Mouse (Mus musculus) limb, embryonic 15.5 days (tissue): ENCODE measurements around the gene Rras2. TPM values are rescaled to one million over a fixed set of nuclear protein-coding genes. Genes with fewer than 3 reads are reported as not detected.
A peak's percentile ranks its signal among the peaks of the same experiment; 100 is the strongest.

Source experiments
- ATAC-seq: fragments of 200-750 bp; cut with Nextera tagmentation; 2 replicates; pipeline ENCODE4 v1.8.0; 2017; ENCODE audit warnings: low read depth, moderate TSS enrichment; ENCODE audit not compliant: insufficient number of reproducible peaks, low FRiP score, low TSS enrichment
- H3K27ac ChIP-seq: fragments of 300-500 bp; sonication (generic); 2 replicates; pipeline ENCODE4 v1.5.1; 2015; ENCODE audit warnings: moderate library complexity, mild to moderate bottlenecking, inconsistent platforms
- H3K27me3 ChIP-seq: fragments of 300-500 bp; sonication (generic); 2 replicates; pipeline ENCODE4 v1.6.1; 2015; ENCODE audit warnings: inconsistent platforms
- H3K36me3 ChIP-seq: fragments of 300-500 bp; sonication (generic); 2 replicates; pipeline ENCODE4 v1.6.1; 2015; ENCODE audit warnings: inconsistent platforms
- H3K4me1 ChIP-seq: fragments of 300-500 bp; sonication (generic); 2 replicates; pipeline ENCODE4 v1.6.1; 2015; ENCODE audit warnings: inconsistent platforms
- H3K4me2 ChIP-seq: fragments of 300-500 bp; sonication (generic); 2 replicates; pipeline ENCODE4 v1.6.1; 2015; ENCODE audit warnings: mild to moderate bottlenecking, inconsistent platforms
- H3K4me3 ChIP-seq: fragments of 300-500 bp; sonication (generic); 2 replicates; pipeline ENCODE4 v1.5.1; 2015; ENCODE audit warnings: mild to moderate bottlenecking, inconsistent platforms
- H3K9ac ChIP-seq: fragments of 300-500 bp; sonication (generic); 2 replicates; pipeline ENCODE4 v1.6.1; 2015; ENCODE audit warnings: inconsistent platforms
- H3K9me3 ChIP-seq: fragments of 300-500 bp; sonication (generic); 2 replicates; pipeline ENCODE4 v1.6.1; 2016; ENCODE audit warnings: inconsistent platforms
- WGBS: fragments of 180-500 bp; shearing (Covaris S2); methylation state at CpG from one replicate; pipeline ENCODE4 v1.1.7; 2015; 5-methylcytosine and 5-hydroxymethylcytosine counted together
- polyA plus RNA-seq: library from polyadenylated mRNA; unstranded; fragments of >200 nt; fragmentation: Nextera tagmentation; extraction: Ambion mirVana; gene quantifications from 2 replicates; pipeline ENCODE4 v1.2.1, GENCODE M21; 2015

Gene Rras2
- polyA plus RNA-seq, 1 experiment from 2014 or later: 18.1 TPM

- Histone ChIP-seq H3K4me3 (no peak overlapping the region), H3K27ac (no peak overlapping the region), H3K4me1 (no peaks in the 10 kb centered on the region), H3K9me3 (no peaks in the 10 kb centered on the region), H3K27me3 (no peaks in the 10 kb centered on the region), H3K9ac (no peak overlapping the region), H3K36me3 (no peaks in the 10 kb centered on the region), H3K4me2 (no peak overlapping the region)
- 81% methylated on average over 7 of the region's 7 CpGs for WGBS
- no peak for ATAC-seq
Observed at GRCm38 (mm10) chr7:114140026-114140425, 22.4 kb upstream of the Rras2 start.

- no peak overlapping the region for H3K4me3 ChIP-seq
- H3K27me3 ChIP-seq: no peaks in the 10 kb centered on the region
- no peak overlapping the region for H3K27ac ChIP-seq
- no peak overlapping the region for H3K9ac ChIP-seq
- ATAC-seq: no peak
- H3K4me2 ChIP-seq: no peak overlapping the region
- WGBS: 91% methylated on average over 3 of the region's 3 CpGs
- H3K4me1 ChIP-seq: no peaks in the 10 kb centered on the region
- no peaks in the 10 kb centered on the region for H3K36me3 ChIP-seq
- H3K9me3 ChIP-seq: no peaks in the 10 kb centered on the region
Observed at GRCm38 (mm10) chr7:114139400-114139799, 21.8 kb upstream of the Rras2 start.

GRCm38 (mm10) chr7:114138261-114138660 is 20.7 kb upstream of the Rras2 start:
- H3K9me3 ChIP-seq: no peaks in the 10 kb centered on the region
- no peak overlapping the region for H3K4me3 ChIP-seq
- H3K9ac ChIP-seq: no peak overlapping the region
- WGBS: 92% methylated on average over 2 of the region's 2 CpGs
- no peak overlapping the region for H3K4me2 ChIP-seq
- ATAC-seq: no peak
- H3K4me1 ChIP-seq: no peaks in the 10 kb centered on the region
- no peaks in the 10 kb centered on the region for H3K36me3 ChIP-seq
- no peak overlapping the region for H3K27ac ChIP-seq
- H3K27me3 ChIP-seq: no peaks in the 10 kb centered on the region

- H3K4me3 ChIP-seq: no peak overlapping the region
- ATAC-seq: no peak
- H3K9ac ChIP-seq: no peak overlapping the region
Observed at GRCm38 (mm10) chr7:114135166-114135565, 17.6 kb upstream of the Rras2 start.

DNA sequence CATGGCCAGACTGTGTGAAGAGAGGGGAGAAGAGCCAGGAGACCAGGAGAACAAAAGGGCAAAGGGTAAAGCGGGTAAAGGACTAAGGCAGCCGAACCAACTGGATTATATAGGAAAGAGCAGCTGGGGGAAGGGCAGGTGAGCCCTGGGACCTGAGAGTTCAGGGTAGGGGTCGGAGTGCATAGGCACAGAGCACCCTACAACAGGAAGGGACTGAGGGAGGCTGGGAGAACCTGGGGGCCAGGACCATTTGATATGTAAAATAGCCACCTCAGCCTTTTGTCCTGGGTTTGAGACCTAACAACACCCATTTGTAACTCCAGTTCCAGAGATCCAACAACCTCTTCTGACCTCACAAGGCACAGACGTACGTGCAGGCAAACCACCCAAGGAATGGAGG is 16.4 kb upstream of the Rras2 start:
- no peak overlapping the region for H3K4me2 ChIP-seq
- no peaks in the 10 kb centered on the region for H3K27me3 ChIP-seq
- 26% methylated on average over 5 of the region's 5 CpGs for WGBS
- ATAC-seq: no peak
- no peak overlapping the region for H3K9ac ChIP-seq
- H3K9me3 ChIP-seq: no peaks in the 10 kb centered on the region
- no peaks in the 10 kb centered on the region for H3K4me1 ChIP-seq
- H3K4me3 ChIP-seq: no peak overlapping the region
- H3K36me3 ChIP-seq: no peaks in the 10 kb centered on the region
- H3K27ac ChIP-seq: no peak overlapping the region

More at GRCm38 (mm10) chr7:114135166-114135565, 17.6 kb upstream of the Rras2 start:
- no peaks in the 10 kb centered on the region for H3K4me1 ChIP-seq
- no peaks in the 10 kb centered on the region for H3K36me3 ChIP-seq
- H3K9me3 ChIP-seq: no peaks in the 10 kb centered on the region
- no peak overlapping the region for H3K27ac ChIP-seq
- 32% methylated on average over 6 of the region's 6 CpGs for WGBS
- H3K27me3 ChIP-seq: no peaks in the 10 kb centered on the region
- H3K4me2 ChIP-seq: no peak overlapping the region

DNA sequence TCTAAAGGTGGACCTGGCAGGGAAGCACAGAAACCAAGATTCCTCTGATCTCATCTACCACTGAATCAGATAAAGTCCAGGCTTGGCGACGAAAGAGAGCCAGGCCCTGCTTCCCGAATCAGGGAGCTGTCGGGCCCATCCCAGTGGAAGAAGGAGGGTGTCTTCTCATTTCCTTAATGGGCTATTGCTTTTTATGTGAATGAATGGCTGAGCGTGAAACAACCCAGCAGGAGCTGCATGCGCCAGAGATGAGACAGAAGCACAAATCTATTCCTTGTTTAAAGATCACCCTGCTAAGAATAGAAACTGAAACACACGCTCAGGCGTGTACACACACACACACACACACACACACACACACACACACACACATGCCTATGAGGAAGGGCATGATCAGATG is 14.7 kb upstream of the Rras2 start:
- Histone ChIP-seq H3K9ac (no peak overlapping the region), H3K4me1 (no peaks in the 10 kb centered on the region), H3K27me3 (no peaks in the 10 kb centered on the region), H3K36me3 (no peaks in the 10 kb centered on the region), H3K4me3 (no peak overlapping the region), H3K4me2 (no peak overlapping the region), H3K27ac (no peak overlapping the region), H3K9me3 (no peaks in the 10 kb centered on the region)
- 48% methylated on average over 8 of the region's 8 CpGs for WGBS
- ATAC-seq: no peak

DNA sequence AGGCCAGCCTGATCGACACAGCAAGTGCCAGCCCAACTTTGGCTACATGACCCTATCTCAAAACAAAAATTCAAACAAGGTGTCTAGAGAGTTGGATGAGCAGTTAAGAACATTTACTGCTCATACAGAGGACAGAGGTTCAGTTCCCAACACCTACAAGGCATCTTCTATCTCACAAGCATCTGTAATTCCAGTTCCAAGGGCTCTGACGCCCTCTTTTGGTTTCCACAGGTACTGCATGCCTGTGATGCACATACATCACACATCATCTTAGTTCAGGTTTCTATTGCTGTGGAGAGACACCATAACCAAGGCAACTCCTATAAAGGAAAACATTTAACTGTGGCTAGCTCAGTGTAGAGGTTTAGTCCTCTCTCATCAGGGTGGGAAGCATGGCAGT is 11.7 kb upstream of the Rras2 start:
- ATAC-seq: no peak
- WGBS: 58% methylated on average over 2 of the region's 2 CpGs

DNA sequence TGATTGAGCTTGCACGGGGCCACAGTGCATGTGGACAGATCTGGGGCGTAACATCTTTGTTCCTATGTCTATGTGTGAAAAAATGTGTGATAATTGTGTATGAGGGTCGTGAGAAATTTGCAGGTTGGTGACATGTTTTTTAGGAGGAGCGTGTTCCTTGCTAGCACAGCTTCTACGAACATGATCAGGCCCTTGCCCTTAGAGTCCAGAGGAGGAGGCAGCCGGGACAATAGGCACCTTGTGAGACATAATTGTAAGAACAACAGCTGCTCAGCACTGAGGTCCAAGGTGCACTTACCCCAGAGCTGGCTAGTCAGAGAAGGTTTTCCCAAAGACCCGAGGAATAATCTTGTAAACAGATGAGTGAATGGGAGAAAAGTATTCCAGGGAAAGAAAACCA is 599 bp upstream of the Rras2 start:
- 36% methylated on average over 7 of the region's 7 CpGs for WGBS
- no peak for ATAC-seq
- no peak overlapping the region for H3K9ac ChIP-seq

More for the DNA sequence above, 11.7 kb upstream of the Rras2 start:
- H3K9ac ChIP-seq: no peak overlapping the region
- H3K4me1 ChIP-seq: no peaks in the 10 kb centered on the region
- H3K36me3 ChIP-seq: no peaks in the 10 kb centered on the region
- no peaks in the 10 kb centered on the region for H3K9me3 ChIP-seq
- no peak overlapping the region for H3K4me3 ChIP-seq
- no peak overlapping the region for H3K27ac ChIP-seq
- no peaks in the 10 kb centered on the region for H3K27me3 ChIP-seq
- no peak overlapping the region for H3K4me2 ChIP-seq

DNA sequence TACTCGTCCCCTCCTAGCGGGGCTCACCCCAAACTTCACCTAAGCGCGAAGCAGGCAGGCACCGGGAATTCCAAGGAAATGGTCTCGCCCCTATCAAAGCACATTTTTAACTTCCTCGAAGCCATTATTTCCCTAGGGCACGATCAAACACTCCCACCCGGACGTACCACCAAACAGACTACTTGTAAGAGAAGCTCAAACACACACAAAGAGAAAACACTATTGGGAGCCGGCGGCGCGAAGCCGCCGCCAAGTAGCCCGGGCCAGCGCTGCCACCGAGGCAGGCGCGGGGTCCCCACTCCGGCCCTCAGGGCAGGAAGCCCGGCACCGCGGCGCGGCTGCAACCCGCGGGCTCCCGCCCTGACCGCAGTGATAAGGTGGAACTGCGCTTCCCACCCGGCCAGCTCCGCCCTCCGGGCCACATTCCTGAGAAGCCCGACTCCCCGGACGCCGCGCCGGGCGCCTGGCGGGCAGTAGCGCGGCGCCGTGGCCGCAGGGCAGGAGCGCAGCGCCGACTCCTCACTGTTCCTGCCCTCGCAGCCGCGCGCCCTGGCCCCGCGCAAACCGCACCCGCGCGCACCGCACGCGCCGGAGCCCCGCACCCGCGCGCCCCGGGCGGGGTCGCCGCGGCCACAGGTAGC is 750 bp downstream of the Rras2 start:
- peak overlapping the region; percentile 88 for H3K27ac ChIP-seq
- under 1% methylated on average over 72 of the region's 74 CpGs for WGBS
- peak overlapping the region; percentile 88 for H3K4me3 ChIP-seq

More for the DNA sequence above, 599 bp upstream of the Rras2 start:
- peak overlapping the region; percentile 88; the same call in 1 of the 2 replicates for H3K4me3 ChIP-seq
- H3K27me3 ChIP-seq: peaks cover 3% of the 10 kb centered on the region
- peaks cover 4% of the 10 kb centered on the region for H3K4me1 ChIP-seq
- H3K36me3 ChIP-seq: no peaks in the 10 kb centered on the region
- peak overlapping the region; percentile 90 for H3K4me2 ChIP-seq
- H3K9me3 ChIP-seq: no peaks in the 10 kb centered on the region
- no peak overlapping the region for H3K27ac ChIP-seq

DNA sequence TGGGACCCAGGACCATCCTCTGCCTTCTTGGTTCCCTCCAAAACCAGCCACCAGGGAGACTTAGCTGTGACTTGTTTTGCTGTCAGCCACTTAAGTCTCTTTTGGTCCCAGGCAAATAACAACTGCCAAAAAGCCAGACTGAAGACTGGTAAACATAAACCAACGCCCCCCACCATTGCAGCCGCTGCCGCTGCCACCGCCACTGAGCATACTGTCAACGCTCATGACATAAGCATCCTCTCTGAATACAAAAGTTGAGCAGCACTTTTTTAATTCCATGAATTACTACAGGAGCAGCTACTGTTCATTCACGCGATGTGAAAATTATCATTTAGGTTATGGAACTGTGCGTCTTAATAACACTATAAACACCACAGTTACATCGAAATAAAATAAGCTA is 1.6 kb downstream of the Rras2 start:
- peak overlapping the region; percentile 88; the same call in 1 of the 2 replicates for H3K4me3 ChIP-seq
- 21% methylated on average over 9 of the region's 9 CpGs for WGBS
- H3K4me2 ChIP-seq: peak overlapping the region; percentile 90
- H3K27ac ChIP-seq: no peak overlapping the region
- peaks cover 4% of the 10 kb centered on the region for H3K4me1 ChIP-seq
- no peak for ATAC-seq
- H3K9me3 ChIP-seq: no peaks in the 10 kb centered on the region
- H3K9ac ChIP-seq: no peak overlapping the region
- no peaks in the 10 kb centered on the region for H3K36me3 ChIP-seq
- peaks cover 3% of the 10 kb centered on the region for H3K27me3 ChIP-seq

More for the DNA sequence above, 750 bp downstream of the Rras2 start:
- H3K9ac ChIP-seq: peak overlapping the region; percentile 81
- peaks cover 3% of the 10 kb centered on the region for H3K27me3 ChIP-seq
- peaks cover 4% of the 10 kb centered on the region for H3K4me1 ChIP-seq
- no peaks in the 10 kb centered on the region for H3K9me3 ChIP-seq
- ATAC-seq: peak; percentile 49; the same call in 1 of the 2 replicates
- H3K4me2 ChIP-seq: peak overlapping the region; percentile 90
- H3K36me3 ChIP-seq: no peaks in the 10 kb centered on the region

DNA sequence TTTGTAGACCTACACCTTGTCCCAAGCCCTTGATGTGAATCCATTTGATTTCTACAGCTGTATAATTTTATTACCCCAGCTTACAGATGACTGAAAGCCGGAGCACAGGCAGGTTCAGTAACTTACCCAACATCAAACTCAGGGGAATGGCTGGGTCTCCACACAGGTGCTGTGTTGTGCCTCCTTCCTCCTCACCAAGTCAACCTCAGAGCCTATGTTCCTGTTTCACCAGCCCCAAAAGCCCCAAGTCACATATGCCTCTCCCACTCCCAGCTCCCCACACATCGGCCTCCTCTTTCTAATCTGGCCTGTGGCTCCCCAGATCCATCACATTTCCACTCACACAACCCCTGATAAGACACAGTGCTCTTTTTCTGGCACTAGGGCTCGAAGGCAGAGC is 2.6 kb downstream of the Rras2 start:
- Histone ChIP-seq H3K27ac (no peak overlapping the region), H3K27me3 (peaks cover 3% of the 10 kb centered on the region), H3K9me3 (no peaks in the 10 kb centered on the region), H3K4me1 (peaks cover 4% of the 10 kb centered on the region), H3K4me2 (no peak overlapping the region), H3K4me3 (no peak overlapping the region), H3K36me3 (no peaks in the 10 kb centered on the region), H3K9ac (no peak overlapping the region)
- WGBS: 76% methylated on average over 3 of the region's 3 CpGs
- no peak for ATAC-seq

DNA sequence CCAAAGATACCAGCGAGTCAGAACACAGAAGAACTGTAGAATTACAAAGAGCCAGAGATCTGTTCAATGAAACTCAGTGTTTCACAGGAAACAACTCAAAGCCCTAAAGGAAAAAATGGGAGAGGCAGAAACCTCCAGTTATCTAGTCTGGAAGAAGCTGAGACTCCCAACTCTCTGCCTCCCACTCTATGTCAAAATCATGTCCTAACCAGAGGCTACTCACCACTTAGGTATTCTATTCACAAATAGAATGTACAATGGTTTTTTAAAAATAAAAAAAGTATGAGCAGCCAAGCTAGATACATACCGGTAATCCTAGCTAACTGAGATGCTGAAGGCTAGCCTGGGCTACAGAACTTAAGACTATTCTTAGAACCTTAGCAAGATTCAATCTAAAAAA is 3.3 kb downstream of the Rras2 start:
- H3K27me3 ChIP-seq: peaks cover 3% of the 10 kb centered on the region
- H3K9me3 ChIP-seq: no peaks in the 10 kb centered on the region
- no peak overlapping the region for H3K4me3 ChIP-seq
- no peak overlapping the region for H3K9ac ChIP-seq
- H3K4me1 ChIP-seq: peaks cover 4% of the 10 kb centered on the region
- H3K4me2 ChIP-seq: no peak overlapping the region
- no peaks in the 10 kb centered on the region for H3K36me3 ChIP-seq
- 99% methylated on average over 2 of the region's 2 CpGs for WGBS
- no peak for ATAC-seq
- no peak overlapping the region for H3K27ac ChIP-seq

DNA sequence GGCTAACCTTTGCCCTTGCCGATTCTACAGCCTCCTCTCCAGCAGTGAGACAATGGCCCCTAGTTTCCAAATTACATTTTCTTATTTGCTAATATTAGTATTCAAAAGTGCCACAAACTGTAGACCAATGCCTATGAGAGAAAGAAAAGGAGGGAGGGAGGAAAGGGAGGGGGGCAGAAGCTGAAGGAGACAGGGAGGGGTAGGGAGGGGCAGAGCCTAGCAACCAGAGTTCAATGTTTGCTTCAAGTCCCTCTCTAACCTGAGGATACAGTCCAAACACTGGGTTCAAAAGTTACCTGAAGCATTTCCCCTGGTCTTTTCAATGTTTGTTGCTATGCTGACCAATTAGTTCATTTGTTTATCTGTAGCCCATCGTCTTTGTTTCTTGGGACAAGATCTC is 7.1 kb downstream of the Rras2 start:
- no peak for ATAC-seq
- no peaks in the 10 kb centered on the region for H3K9me3 ChIP-seq
- no peak overlapping the region for H3K4me3 ChIP-seq
- H3K36me3 ChIP-seq: no peaks in the 10 kb centered on the region
- H3K4me1 ChIP-seq: no peaks in the 10 kb centered on the region
- H3K27me3 ChIP-seq: no peaks in the 10 kb centered on the region
- no peak overlapping the region for H3K9ac ChIP-seq
- WGBS: 84% methylated on average over 2 of the region's 2 CpGs
- no peak overlapping the region for H3K27ac ChIP-seq
- no peak overlapping the region for H3K4me2 ChIP-seq
